Mouse (Mus musculus) heart, postnatal 0 days (tissue): ENCODE measurements around the gene Ppt1.

ENCODE experiments used
- CTCF ChIP-seq: IDR thresholded peaks from 2 replicates; pipeline ENCODE4 v1.5.1; 2016; ENCODE audit warnings: antibody characterized with exemption, control low read depth, low read depth
- EP300 ChIP-seq: IDR thresholded peaks from 2 replicates; pipeline ENCODE4 v1.6.1; 2016; ENCODE audit warnings: antibody characterized with exemption, low read depth

GRCm38 (mm10) chr4:122848150-122848621 lies 12.1 kb downstream of the Ppt1 start:
- TF ChIP-seq EP300 (no peak), CTCF (no peak)
